Mouse (Mus musculus): Measurements from ENCODE around the gene Msl1. TPM values are rescaled to one million over a fixed set of nuclear protein-coding genes. Genes with fewer than 3 reads are reported as not detected.

Msl1 gene
- polyA plus RNA-seq (2012; rRNA removed) = 39.0 and 54.3 TPM in 2 replicates

DNA sequence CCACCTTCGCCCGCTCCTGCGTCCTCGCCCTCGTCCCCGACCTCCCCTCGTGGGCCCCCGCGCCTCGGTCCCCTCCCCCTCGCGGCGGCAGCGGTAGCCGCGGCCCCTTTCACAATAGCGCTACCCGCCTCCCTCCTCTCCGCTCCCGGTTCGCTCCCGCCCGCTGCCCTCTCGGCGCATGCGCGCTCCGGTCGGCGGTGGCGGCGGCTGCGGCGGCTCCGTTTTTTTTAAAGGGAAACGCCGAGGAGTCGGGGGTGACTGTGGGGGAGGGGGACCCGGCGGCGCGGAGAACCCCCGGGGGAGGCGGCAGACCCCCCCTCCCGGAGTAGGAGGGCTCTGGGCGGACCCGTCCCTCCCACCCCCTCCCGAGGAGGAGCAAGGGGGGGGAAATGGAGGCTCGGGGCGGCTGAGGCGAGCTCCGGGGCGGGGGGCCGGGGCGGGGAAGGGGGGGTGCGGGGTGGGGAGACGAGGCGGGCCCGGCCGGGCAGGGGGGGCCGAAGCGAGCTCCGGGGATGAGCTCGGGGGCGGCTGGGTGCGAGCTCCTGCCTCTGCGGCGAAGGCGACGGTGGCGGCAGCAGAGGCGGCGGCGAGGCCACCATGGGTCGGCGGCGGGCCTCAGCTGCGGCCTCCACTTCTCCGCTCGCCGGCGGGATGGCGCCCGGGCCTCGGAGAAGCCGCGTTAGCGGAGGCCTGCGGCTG lies at the start of gene Msl1:
Gene Msl1 (plus strand): TSS at position 502 of the 699 bp plus-strand sequence.
- no peak for TF ChIP-seq CTCF (IDR thresholded peaks at IDR 0.05; ENCODE audit: insufficient read depth, low read length)
- TF ChIP-seq POLR2A (IDR thresholded peaks at IDR 0.05; ENCODE audit: borderline replicate concordance, extremely low read depth, low read depth, low read length) = no peak; the same call in none of the 2 replicates
- peak; percentile 90 for DNase-seq
- Histone ChIP-seq H3K4me3 (replicated peaks; ENCODE audit: extremely low read depth, low read depth, low read length) (peak within 1 kb of the TSS; percentile 98), H3K4me1 (ENCODE audit: control insufficient read depth, insufficient read depth, low read length) (peaks cover 17% of the 10 kb centered on the region)
- WGBS = 1% methylated on average over 71 of the region's 89 CpGs

DNA sequence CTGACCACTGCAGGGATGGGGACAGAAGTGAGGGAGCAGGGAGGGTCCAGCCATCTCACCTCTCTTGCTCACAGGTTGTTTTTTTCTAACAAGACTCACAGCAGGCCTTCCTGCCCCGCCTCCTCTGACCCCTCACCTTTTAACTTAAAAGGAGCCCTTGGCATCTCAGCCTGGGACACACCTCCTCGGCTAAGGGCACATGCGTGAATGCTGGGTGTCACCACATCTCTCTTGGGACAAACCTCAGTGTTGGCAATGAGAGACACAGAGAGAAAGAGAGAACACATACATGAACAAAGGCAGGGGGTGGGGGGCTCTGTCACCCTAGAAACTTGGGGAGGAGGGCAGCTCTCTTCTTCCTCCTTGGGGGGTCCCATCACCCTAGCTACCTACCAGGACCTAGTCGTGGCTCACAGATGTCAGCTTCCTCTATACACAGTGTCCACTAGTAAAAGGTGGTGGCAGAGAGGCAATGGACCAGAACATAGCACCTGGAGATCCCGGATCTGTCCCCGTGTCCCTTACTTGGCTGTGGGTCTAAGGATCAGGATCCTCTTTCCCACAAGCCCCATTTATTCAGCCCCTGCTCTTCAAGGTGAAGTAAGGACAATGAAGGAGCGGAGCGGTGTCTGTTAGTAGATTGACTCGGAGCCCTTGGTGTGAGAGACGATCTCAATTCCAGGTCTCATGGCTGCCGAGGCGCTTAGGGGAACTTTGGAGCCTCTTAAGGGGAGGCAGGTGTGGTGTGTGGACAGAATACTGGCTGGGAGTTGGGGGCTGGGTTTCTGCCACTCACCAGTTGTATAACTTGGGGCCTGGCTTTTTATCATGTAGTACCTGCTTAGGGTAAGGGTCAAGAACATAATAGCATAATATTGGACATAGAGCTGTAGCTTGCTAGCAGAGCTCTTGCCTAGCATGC lies 49.1 kb upstream of the Msl1 start:
- H3K4me1 ChIP-seq (ENCODE audit: control insufficient read depth, insufficient read depth, low read length) = peaks cover 55% of the 10 kb centered on the region
- WGBS = 45% methylated on average over 12 of the region's 12 CpGs
- no peak for DNase-seq
- H3K4me3 ChIP-seq (replicated peaks; ENCODE audit: extremely low read depth, low read depth, low read length) = no peak overlapping the region
- no peak for TF ChIP-seq POLR2A (IDR thresholded peaks at IDR 0.05; ENCODE audit: borderline replicate concordance, extremely low read depth, low read depth, low read length)
- no peak for TF ChIP-seq CTCF (IDR thresholded peaks at IDR 0.05; ENCODE audit: insufficient read depth, low read length)

DNA sequence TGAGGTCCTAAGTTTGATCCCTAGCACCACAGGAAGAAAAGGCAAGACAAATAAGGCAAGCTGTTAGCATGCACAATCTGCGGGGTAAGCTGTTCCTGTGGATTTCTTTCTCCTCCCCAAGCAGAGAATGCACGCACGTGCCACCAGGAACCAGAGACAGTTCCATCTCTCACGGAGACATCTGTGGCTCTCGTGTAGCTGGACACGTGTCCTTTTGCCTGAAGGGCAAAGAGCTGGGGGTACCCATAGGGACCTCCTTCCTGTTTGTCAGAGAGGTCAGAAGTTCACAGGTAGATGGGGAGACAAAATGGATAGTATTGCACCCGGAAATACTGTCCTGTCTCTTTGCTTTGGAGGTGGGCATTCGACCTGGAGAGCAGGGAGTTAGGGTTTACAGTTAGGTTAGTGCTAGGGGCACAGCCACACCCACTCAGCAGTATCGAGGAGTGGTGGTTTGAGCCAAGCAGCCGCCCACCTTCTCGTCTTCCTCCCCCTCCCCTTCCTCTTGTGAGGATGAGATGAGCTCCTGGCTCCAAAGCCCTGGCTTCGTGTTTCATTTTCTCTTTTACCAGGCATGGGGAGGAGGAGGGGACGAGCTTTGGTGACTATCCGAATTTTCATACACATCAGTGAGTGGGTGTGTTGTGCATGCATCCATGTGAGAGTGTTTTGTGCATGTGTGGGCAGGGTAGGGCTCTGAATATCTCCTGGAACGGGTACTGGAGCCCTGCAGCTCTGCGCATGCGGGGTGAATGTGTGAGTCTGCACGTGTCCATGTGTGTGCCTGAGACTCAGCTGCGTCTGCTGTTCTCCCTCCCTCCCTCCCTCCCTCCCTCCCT lies 48.2 kb upstream of the Msl1 start:
- no peak for TF ChIP-seq CTCF (IDR thresholded peaks at IDR 0.05; ENCODE audit: insufficient read depth, low read length)
- TF ChIP-seq POLR2A (IDR thresholded peaks at IDR 0.05; ENCODE audit: borderline replicate concordance, extremely low read depth, low read depth, low read length) = peak; percentile 6; the same call in 1 of the 2 replicates
- Histone ChIP-seq H3K4me1 (ENCODE audit: control insufficient read depth, insufficient read depth, low read length) (peaks cover 59% of the 10 kb centered on the region), H3K4me3 (replicated peaks; ENCODE audit: extremely low read depth, low read depth, low read length) (peak overlapping the region; percentile 47)
- WGBS = 2% methylated on average over 19 of the region's 19 CpGs
- peak; percentile 66 for DNase-seq

DNA sequence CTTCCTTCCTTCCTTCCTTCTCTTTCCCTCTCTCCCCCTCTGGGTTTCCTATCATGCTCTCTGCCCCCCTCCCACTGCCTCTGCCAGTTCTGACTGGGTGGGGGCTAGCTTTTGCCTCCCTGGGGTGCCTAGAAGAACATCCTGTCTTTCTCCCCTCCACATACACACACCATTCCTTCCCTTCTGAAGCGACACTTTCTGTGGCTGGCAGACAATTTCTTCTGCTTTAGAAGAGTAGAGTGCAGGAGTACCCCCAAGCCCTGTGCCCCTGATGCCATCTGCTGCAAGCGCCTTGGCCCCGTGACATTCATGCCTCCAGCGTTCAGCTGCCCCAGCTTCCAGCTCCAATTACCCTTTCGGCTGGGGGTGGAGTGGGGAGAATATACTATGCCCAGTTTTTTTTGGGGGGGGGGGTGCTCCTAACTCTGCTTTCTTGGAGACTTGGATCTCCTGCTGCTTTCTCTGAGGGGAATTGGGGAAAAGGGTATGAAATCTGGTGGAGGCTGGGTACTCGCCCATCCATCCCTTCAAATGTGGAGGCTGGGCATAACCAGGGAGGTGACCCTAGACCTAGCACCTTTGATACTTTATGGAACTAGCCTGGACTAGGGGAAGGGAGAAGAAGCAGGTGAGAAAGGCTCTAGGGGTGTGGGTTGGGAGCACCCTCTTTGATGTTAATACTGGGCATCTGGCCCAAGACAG lies 47.4 kb upstream of the Msl1 start:
- WGBS = 16% methylated on average over 6 of the region's 6 CpGs
- Histone ChIP-seq H3K4me1 (ENCODE audit: control insufficient read depth, insufficient read depth, low read length) (peaks cover 66% of the 10 kb centered on the region), H3K4me3 (replicated peaks; ENCODE audit: extremely low read depth, low read depth, low read length) (no peak overlapping the region)
- TF ChIP-seq CTCF (IDR thresholded peaks at IDR 0.05; ENCODE audit: insufficient read depth, low read length) (no peak), POLR2A (IDR thresholded peaks at IDR 0.05; ENCODE audit: borderline replicate concordance, extremely low read depth, low read depth, low read length) (no peak)
- DNase-seq = no peak

DNA sequence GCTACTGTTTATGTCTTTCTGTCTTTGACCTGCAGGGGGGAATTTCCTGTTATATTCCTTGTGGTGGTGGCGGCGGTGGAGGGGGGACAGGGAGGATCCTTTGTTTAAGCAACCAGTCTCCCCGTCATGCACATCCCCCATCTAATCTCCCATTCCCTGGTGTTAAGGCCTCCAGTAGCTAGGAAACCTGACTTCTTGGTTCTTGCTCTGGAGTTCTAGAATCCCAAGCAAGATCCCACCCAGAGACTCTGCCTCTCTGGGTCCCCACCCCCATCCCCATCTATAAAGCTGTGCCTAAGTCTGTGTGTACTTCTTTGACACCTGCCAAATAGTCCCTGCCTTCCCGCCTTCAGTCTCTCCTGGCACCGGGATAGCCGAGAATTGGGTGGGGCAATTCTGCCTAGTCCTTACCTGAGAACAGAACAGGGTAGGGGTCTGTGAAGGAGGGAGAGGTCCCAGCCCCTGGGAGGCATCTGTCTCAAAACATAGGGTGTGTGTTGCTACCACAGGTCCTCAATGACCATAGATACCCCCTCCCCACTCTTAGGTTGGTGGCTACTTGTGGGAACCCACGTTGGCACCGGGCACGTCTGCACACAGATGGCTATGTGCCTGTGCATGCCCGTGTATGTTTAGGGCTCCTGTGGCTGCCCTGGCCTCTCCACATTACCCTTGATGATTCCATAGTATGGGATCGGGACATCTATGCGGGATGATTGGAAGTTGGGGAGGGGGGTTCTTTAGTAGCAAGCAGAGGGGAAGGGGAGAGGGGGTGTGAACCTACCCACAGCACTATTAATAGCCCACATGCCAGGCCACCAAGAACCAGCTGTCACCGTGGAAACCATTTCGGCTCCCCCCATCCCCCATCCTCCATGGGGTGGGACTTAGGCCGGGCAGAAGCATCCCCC lies 46.6 kb upstream of the Msl1 start:
- no peak overlapping the region for H3K4me3 ChIP-seq (replicated peaks; ENCODE audit: extremely low read depth, low read depth, low read length)
- DNase-seq = peak; percentile 43
- no peak for TF ChIP-seq POLR2A (IDR thresholded peaks at IDR 0.05; ENCODE audit: borderline replicate concordance, extremely low read depth, low read depth, low read length)
- no peak for TF ChIP-seq CTCF (IDR thresholded peaks at IDR 0.05; ENCODE audit: insufficient read depth, low read length)
- WGBS = 28% methylated on average over 15 of the region's 15 CpGs
- H3K4me1 ChIP-seq (ENCODE audit: control insufficient read depth, insufficient read depth, low read length) = peaks cover 62% of the 10 kb centered on the region

DNA sequence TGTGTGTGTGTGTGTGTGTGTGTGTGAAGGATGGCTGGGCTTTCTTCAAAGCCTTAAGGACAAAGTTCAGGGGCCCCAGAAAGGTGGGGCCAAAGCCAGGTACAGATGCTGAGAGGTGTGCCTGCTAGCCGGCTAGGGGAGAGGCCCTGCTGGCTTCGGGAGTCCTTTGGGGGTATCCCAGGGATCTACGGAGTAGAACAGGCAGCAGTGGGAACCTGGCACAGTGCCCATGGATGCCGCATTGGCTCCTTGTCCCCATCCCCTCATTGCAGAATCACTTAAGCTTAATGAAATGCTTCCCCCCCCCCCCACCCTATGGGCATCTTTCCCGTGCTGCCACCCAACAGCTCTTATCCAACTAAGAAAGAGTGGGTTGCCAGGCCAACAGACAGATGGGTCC lies 45.6 kb upstream of the Msl1 start:
- no peak for DNase-seq
- WGBS = 33% methylated on average over 5 of the region's 5 CpGs
- peaks cover 63% of the 10 kb centered on the region for H3K4me1 ChIP-seq (ENCODE audit: control insufficient read depth, insufficient read depth, low read length)
- TF ChIP-seq POLR2A (IDR thresholded peaks at IDR 0.05; ENCODE audit: borderline replicate concordance, extremely low read depth, low read depth, low read length) (no peak), CTCF (IDR thresholded peaks at IDR 0.05; ENCODE audit: insufficient read depth, low read length) (no peak)
- H3K4me3 ChIP-seq (replicated peaks; ENCODE audit: extremely low read depth, low read depth, low read length) = no peak overlapping the region

DNA sequence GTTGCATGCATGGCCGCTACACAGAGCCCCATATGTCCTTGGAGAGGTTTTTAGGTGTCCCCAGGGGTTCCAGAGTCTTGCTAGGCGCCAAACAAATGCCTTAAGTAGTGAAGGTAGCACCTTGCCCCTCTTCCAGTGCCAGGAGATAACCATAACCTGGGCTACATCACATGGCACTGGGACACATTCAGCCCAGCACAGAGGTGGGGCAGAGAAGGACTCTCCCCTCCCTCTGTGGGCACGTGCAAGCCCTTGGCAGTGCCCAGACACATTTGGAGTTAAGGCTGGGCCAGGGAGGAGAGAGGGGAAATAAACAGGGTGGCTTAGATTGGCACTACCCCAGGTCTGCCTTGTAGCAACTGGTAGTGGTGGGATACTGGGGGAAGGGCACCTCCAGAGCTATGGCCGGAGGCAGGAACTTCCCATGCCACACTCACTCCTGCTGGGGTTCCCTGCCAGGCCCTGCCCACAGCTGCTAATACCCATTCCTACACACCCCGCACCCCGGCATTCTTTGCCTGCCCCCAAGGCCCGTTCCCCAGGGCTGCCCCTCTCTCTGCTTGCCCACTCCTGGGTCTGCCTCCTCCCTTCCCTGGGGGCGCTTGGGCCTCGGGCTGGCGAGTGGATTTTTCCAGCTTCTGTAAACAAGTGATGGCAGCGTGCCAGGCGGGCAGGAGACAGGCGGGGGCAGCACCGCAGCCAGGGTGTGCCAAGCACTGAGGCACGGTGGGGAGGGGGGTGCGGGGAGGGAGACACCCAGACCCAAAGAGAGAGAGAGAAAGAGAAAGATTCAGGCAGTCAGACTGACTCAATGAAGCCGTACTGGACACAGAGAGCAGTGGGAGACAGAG lies 44.7 kb upstream of the Msl1 start:
- Histone ChIP-seq H3K4me1 (ENCODE audit: control insufficient read depth, insufficient read depth, low read length) (peaks cover 64% of the 10 kb centered on the region), H3K4me3 (replicated peaks; ENCODE audit: extremely low read depth, low read depth, low read length) (no peak overlapping the region)
- peak; percentile 74 for DNase-seq
- WGBS = 12% methylated on average over 16 of the region's 17 CpGs
- TF ChIP-seq POLR2A (IDR thresholded peaks at IDR 0.05; ENCODE audit: borderline replicate concordance, extremely low read depth, low read depth, low read length) = no peak
- TF ChIP-seq CTCF (IDR thresholded peaks at IDR 0.05; ENCODE audit: insufficient read depth, low read length) = no peak
